ENCODE assay signal across 26 mouse cellular contexts in genomic region chr5:101830180-101830579, GRCm38 (mm10).
"Had no signal": no experiment of that assay in that cellular context is flagged by ENCODE, and none has a peak within 500 bp of the region (broad histone marks: within the 10 kb centered on the region; RNA-seq: fewer than 3 reads in every experiment).

No protein-coding gene starts in this region.

- H3K9ac ChIP-seq: forebrain, postnatal 0 days; heart, embryonic 12.5 days; hindbrain, embryonic 12.5 days; hindbrain, embryonic 14.5 days; kidney, embryonic 15.5 days; limb, embryonic 12.5 days had no signal

- ATAC-seq: forebrain, postnatal 0 days; hindbrain, embryonic 16.5 days; inflammation-experienced regulatory T-cells, adult 6 months had no signal

- H3K4me2 ChIP-seq: heart, embryonic 12.5 days; hindbrain, embryonic 12.5 days; hindbrain, embryonic 14.5 days; kidney, embryonic 15.5 days; limb, embryonic 12.5 days; liver, embryonic 11.5 days had no signal

- H3K9me3 ChIP-seq: heart, embryonic 12.5 days; hindbrain, embryonic 10.5 days; hindbrain, embryonic 12.5 days; kidney, embryonic 15.5 days; limb, embryonic 10.5 days; limb, embryonic 12.5 days had no signal

- H3K27ac ChIP-seq: heart, adult 2 months; hindbrain, embryonic 10.5 days; hindbrain, embryonic 12.5 days; hindbrain, embryonic 14.5 days; kidney, embryonic 15.5 days; kidney, postnatal 0 days; layer of hippocampus, adult 2 months; left cerebral cortex, adult 2 months; limb, embryonic 10.5 days; limb, embryonic 12.5 days had no signal

- DNase-seq: forebrain, postnatal 0 days; gastrocnemius, postnatal 14 days; gastrocnemius, postnatal 36 days; heart, adult 11 months; heart, adult 2 months; heart, postnatal 10 days; heart, postnatal 4 days; kidney, adult 11 months; kidney, adult 2 months; kidney, adult 9 months; kidney, postnatal 14 days; kidney, postnatal 36 days; liver had no signal

- H3K27me3 ChIP-seq: heart, embryonic 12.5 days; kidney, embryonic 15.5 days had no signal

- H3K4me3 ChIP-seq: heart, adult 2 months; heart, embryonic 12.5 days; hindbrain, embryonic 10.5 days; hindbrain, embryonic 12.5 days; kidney, embryonic 15.5 days; layer of hippocampus, adult 2 months; left cerebral cortex, adult 2 months; limb, embryonic 10.5 days; limb, embryonic 12.5 days had no signal
